Mouse (Mus musculus): ENCODE data around the gene 4933428G20Rik. TPM values are rescaled to one million over a fixed set of nuclear protein-coding genes. Genes with fewer than 3 reads are reported as not detected.

The 4933428G20Rik gene
- total RNA-seq, 2 experiments from 2014 or later = 0.22 to 0.48 TPM

DNA sequence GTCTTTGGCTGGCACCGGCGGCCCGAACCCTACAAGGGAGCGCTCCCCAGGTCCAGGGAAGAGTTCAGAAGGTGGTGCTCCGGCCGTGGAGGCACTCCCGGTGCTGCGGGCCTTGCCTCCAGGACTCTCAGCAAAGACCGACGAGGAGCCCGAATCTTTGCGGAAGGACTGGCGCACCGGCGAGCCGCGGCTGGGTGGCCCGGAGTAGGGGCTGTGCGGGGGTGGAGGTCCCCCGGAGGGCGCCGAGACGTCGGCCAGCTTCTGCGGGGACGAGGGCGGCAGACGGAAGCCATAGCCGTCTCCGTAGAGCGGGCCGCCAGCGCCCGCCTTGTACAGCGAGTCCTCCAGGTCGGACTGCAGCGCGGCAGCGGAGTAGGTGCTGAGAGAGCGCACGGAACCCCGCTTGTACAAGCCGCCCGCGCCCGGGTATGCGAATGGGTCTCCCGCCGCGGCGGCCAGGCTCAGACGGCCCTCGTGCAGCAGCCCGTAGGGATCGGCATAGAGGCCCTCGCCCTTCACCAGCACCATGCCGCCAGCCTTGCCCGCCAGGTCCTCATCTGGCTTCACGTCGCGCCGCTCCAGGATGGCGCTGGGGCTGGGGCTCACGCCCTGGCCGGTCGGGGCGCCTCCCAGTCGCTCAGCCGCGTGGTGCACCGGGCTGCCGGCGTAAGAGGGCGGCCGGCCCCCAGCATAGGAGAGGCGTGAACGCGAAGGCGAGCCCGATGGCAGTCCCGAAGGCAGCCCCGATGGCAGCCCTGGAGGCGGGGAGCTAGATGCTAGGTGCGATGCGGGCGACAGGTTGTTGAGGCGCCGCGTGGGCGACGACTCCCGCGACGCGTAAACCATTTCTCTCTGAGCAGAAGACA is 34.5 kb upstream of the 4933428G20Rik start:
- peak in 1 of 2 experiments; percentile 82 for DNase-seq (ENCODE audit: low spot score in 2 of 2)
- intact Hi-C loops (cut with DNase I) = no loop called here

DNA sequence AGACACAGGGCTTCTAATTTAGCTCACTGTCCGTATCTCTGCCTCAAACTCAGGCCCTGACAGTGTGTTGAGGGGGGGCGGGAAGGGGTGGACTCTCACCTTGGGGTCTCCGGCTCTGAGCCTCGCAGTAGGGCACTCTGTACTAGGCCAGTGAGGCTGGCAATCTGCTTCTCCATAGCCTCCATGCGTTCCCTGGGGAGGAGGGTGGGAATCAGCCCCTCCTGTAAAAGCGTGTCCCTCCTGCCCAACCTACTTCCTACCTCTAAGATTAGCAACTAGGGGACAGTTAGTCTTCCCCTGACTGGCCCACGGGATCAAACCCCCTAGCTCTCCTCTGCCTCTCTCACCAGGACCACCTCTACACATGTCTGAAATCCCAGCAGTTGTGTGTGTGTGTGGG is 33.5 kb upstream of the 4933428G20Rik start:
- intact Hi-C loops (cut with DNase I) = loop anchor here (2.0 kb wide), 1 partner anchor 41 kb away; no protein-coding TSS in a partner anchor
- DNase-seq (ENCODE audit: low spot score in 2 of 2) = no peak

DNA sequence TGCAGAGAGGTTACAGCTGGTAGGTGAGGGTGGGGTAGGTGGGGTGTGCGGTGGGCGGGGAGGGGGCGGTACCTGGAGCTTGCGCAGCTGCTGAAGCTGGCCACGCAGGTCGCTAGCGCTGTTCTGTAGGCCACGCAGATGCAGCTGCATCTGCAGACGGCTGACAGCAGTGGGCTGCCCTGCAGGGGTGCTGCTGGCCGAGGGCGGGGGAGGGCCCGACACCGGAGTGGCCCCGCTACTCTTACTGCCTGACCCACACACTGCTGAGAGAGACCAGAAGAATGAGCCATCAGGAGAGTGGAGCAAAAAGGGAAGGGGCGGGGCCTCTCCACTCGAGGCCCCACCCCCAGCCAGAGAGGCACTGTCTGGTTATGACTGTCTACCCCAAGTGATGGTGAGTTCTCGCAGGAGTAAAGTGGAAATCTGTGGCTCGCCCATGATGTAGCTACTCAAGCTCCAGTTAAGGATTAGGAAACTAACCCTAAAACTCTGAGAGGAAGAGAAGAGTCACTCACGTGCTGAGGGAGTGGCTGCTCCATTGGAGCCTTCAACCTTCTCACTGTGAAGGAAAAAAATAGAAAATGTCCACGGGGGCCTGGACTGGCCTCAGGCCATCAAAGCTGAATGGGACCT is 32.9 kb upstream of the 4933428G20Rik start:
- no peak for DNase-seq (ENCODE audit: low spot score in 2 of 2)
- intact Hi-C loops (cut with DNase I) = loop anchor here (2.0 kb wide), 1 partner anchor 42 kb away; no protein-coding TSS in a partner anchor

DNA sequence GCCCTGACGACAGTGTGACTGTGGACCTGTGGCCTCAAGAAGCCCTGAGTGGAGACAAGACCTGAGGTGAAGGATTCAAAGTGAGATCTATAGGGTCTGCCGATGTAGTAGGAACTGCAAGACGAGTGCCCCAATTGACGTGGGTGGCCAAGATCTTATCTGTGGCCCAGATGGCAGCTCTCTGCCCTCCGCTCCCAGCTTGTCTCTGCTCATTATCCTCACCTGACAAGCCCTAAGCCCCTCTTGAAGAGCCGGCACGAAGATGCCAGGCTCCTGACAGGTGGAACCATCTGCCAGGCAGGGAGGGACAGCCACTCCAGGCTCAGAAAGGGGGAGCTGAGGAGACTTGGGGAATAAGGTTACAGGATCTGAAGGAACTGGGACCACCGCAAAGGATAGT is 32.2 kb upstream of the 4933428G20Rik start:
- intact Hi-C loops (cut with DNase I) = loop anchor here (2.0 kb wide), 1 partner anchor 42 kb away; no protein-coding TSS in a partner anchor
- DNase-seq (ENCODE audit: low spot score in 2 of 2) = no peak

DNA sequence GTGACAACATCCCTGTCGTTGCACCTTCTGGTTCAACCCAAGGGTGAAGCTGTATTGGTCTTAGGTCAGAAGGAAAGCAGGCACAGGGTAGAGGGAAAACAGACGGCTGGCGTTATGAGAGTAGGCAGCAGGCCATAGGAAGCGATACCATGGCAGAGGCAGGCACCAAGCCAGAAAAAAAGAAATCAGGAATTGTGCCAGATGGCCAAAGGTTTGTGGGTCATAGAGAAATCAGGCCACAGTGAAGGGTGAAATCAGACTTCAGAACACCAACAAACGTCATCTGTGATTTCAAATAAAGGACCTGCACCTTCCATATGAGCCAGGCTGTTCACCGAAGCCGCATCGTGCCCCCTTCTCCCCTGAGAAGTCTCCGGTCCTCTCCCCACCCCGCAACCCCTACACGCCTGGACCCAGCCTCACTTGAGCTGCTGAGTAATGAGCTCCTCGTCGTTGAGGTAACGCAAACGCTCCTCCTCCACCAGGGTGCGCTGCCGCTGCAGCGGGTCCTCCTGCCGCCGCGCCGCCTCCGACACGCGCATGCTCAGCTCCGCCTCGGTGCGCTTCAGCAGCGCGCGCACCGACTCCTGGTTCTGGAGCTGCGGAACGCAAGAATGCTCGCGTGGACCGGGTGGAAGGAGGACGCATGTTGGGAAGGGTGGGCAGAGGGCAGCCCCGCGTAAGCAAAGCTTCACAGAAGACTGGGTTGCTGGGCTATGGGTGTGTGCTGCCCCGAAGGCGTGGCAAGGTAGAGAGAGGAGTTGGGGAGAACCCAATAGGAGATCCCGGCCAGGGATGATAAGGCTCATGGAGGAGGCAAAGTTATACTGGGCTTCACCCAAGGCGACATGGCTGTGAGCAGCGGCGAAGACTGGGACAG is 31.5 kb upstream of the 4933428G20Rik start:
- DNase-seq (ENCODE audit: low spot score in 2 of 2) = peak; percentile 91 to 93
- intact Hi-C loops (cut with DNase I) = loop anchor here (1.0 to 2.0 kb wide), 2 partner anchors 43 to 91 kb away; no protein-coding TSS in a partner anchor

DNA sequence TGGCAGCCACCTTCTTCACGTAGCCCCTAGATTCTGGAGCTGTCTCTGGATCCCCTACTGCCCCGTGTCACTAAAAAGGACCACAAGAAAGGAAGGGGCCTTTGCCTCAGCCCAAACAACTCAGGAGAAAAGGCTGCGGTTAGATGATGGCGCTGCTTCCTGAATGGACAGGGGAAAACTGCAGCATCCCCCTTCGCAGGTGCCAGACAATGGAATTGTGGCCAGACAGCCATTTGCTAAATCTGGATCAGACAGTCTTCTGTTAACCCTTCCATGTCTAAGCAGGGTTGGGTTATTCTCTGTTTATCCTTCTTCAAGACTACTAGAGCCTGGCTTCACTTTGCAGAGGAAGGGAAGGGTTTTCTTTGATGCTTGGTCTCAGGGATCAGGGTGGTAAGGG is 30.8 kb upstream of the 4933428G20Rik start:
- intact Hi-C loops (cut with DNase I) = loop anchor here (1.0 kb wide), 1 partner anchor 91 kb away; no protein-coding TSS in a partner anchor
- DNase-seq (ENCODE audit: low spot score in 2 of 2) = no peak

DNA sequence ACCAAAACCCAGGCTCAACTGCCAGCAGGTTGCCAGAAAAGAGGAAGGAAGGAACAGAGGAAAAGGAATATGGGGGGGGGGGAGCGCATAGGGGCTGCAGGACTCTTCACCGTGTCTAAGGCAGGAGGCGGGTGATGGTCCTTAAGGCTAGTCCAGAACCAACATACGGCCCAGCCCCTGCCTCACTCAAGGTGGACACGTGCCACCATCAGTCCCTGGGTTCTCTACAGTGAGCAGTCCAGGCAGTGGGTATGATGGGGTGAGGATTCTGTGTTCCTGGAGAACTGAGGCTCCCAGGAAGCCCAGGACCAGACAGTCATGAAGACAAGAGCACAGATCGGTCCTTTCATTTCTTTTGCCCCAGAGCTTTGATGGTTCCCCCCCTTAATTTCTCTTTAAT is 29.9 kb upstream of the 4933428G20Rik start:
- intact Hi-C loops (cut with DNase I) = no loop called here
- no peak for DNase-seq (ENCODE audit: low spot score in 2 of 2)

DNA sequence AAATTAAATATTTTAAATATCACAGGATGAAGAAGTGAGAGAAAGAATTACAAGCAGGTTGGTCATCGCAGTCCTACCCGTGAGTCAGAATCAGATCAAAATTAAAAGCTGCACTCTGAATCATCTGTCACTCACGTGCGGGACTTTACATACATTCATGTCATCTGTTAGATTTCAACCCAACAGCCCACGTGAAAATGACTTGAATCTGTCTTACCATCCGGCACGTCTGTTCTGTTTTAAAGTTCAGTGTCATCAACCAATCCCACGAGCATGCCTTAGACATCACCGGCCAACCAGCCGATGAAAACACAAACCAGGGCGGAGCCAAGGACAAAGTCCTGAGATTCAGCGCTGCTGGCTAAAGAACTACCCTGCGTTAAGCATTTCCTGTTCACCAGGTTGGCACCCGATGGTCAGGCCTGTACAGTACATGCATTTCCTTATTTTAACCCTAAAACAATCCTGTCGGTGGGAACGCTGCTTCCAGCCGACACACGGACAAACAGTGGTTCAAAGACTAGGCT is 28.2 kb upstream of the 4933428G20Rik start:
- DNase-seq (ENCODE audit: low spot score in 2 of 2) = no peak
- intact Hi-C loops (cut with DNase I) = no loop called here

DNA sequence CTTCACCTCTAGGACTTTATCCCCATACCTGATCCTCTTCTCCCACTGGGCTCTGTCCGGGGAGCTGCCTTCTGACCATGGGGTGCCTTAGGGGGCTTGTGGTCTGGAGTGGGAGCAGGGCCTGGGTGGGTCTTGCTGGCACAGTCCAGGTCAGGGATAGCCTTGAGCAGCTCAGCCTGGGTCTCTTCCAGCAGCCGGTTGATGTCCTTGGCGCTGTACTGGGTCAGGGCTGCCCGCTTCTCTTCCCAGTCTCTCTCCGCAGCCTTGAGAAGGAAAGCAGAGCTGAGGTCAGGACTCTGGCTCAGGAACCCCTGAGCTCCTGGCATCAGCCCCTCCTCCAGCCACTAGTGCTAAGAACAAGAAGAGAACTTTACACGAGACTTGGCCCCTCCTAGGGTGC is 25.2 kb upstream of the 4933428G20Rik start:
- intact Hi-C loops (cut with DNase I) = no loop called here
- no peak for DNase-seq (ENCODE audit: low spot score in 2 of 2)

DNA sequence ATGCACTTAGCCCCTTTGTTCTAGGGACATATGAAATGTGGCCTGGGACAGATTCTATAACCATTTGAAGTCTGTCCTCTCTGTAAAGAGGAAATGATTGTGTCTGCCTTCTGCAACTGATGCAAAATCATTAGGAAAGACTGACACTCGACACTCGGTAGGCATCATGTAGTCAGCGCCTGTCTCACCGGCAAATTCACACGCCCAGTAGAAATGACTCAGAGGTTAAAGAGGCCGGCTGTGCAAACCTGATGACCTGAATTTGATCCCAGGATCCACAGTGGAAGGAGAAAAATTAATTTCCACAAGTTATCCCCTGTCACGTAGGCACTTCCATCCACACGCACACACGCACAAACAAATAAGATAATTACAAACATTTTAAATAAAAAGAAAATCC is 24.2 kb upstream of the 4933428G20Rik start:
- DNase-seq (ENCODE audit: low spot score in 2 of 2) = no peak
- intact Hi-C loops (cut with DNase I) = no loop called here

DNA sequence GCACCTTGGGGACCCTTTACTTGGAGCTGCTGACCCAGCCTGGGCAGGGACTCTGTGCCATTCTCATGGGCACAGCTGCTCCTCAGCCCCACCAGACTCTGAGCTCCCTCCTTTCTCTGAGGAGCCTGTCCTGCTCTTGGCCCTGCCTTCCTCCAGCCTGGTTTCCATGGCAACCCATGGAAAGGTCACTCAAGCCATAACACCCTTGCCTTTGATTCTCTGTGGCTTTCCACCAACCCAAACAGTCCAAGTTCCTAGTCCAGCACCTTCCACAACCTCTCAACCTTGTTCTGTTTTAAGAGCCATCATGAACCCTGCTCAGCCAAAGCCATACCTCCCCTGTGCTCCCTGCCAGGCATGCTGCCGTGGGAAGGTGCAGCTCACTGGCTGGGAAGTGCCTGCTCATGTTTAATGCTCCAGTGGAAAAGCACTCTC is 23.7 kb upstream of the 4933428G20Rik start:
- no peak for DNase-seq (ENCODE audit: low spot score in 2 of 2)
- intact Hi-C loops (cut with DNase I) = no loop called here

DNA sequence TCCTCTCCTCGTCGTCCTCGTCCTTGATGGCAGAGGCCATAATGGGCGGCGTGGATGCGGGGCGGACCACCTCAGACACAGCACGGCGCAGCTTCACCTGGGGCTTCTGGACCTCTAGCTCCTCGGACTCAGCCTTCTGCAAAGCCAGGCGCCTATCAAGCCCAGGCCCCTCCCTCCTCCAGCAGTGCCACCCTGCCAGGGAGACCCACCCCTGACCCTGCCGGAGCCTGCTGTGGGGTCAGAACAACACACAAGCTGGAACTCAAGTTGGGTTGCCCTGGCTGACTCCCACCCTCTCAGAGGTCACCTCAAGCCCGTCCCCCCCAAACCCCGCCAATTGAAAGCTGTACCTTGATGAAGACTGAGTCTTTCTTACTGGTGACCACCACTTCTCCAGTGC is 23.0 kb upstream of the 4933428G20Rik start:
- DNase-seq (ENCODE audit: low spot score in 2 of 2) = no peak
- intact Hi-C loops (cut with DNase I) = no loop called here

DNA sequence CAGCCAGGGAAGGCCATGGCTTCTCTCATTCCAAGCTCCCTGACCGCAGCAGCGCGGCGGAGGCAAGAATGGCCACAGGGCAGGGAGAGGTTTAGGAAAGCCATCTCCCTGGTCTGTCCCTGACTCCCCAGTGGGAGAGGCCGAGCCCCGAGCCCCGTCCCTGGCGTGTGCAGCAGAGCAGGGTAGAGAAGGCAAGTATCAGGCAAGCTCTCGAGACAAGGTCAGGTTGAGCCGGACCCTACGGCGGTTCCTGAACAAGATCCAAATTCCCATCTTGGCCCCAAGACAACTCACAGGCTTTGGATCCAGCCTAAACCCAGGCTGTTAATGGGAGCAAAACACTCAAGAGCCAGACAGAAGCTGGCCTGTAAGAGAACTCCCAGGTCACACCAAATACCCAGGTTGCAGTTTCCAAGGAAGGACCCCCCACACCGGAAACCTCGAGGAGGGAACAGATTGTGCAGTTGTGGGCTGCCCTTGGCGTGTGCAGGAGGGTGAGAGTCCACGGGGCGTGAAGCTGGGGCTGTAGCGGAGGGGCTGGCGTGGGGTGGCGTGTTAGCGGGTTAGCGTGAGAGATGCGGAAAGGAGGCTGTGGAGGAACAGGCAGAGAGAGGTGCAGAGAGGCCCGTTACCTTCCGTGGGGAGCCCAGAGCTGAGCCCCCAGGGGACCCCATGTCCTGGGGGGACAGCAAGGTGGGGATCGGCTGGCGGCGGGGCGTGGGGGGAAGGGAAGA is 21.8 kb upstream of the 4933428G20Rik start:
- DNase-seq (ENCODE audit: low spot score in 2 of 2) = no peak
- intact Hi-C loops (cut with DNase I) = no loop called here

DNA sequence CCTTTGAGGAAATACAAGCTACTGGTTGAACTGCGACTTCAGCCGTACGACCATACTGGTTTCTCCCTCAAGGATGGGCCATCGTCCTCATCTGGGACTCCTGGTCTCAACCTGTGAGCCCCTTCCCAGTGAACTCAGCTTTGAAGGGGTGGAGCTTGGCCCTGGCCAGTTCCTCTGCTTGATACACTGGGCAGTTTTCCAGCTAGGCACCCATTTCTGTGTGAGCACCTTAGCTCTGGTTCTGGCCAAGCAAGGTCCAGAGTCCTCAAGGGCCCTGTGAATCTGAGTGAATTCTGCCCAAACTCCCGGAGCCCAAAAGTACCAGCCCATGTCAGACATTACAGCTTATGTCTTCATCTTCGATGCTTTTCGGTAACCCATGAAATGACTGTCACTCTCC is 20.4 kb upstream of the 4933428G20Rik start:
- intact Hi-C loops (cut with DNase I) = no loop called here
- no peak for DNase-seq (ENCODE audit: low spot score in 2 of 2)

DNA sequence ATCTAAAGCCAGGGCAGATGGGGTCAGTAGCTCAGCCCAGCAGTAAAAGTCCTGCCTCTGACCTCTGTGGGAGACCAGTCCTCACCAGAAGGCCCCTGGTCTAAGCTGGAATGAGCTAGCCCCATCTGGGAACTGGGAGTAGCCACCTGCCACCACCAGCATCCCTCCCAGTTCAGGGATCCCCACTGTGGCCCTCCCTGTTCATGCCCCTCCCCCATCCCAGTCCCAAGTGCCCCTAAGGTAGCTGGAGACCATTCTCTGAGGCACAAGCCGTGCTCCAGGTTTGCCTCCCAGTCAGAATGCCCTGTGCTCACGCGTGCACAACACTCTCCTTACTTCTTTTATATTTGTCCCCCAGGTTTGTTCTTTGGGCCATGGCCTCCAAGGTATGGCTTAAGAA is 12.9 kb upstream of the 4933428G20Rik start:
- intact Hi-C loops (cut with DNase I) = no loop called here
- DNase-seq (ENCODE audit: low spot score in 2 of 2) = no peak

DNA sequence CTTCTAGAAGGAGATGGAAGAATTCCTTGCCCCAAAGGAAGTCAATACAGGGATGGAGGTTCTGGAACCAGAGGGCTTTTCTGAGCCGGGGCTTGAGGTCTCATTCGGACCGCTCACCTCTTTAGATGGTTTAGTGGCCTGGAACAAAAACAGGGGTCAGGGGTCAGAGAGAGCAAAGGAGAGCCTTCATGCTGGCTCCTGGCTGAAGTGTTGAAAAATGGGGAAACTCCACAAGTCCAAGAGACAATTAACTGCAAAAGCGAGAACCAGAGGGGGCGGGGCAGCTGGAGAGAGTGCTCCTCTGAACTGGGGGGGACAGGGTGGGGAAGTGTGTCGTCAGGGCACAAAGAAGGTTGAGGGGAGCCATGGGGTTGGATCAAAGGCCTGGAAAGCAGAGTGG is 12.4 kb upstream of the 4933428G20Rik start:
- DNase-seq (ENCODE audit: low spot score in 2 of 2) = no peak
- intact Hi-C loops (cut with DNase I) = no loop called here

DNA sequence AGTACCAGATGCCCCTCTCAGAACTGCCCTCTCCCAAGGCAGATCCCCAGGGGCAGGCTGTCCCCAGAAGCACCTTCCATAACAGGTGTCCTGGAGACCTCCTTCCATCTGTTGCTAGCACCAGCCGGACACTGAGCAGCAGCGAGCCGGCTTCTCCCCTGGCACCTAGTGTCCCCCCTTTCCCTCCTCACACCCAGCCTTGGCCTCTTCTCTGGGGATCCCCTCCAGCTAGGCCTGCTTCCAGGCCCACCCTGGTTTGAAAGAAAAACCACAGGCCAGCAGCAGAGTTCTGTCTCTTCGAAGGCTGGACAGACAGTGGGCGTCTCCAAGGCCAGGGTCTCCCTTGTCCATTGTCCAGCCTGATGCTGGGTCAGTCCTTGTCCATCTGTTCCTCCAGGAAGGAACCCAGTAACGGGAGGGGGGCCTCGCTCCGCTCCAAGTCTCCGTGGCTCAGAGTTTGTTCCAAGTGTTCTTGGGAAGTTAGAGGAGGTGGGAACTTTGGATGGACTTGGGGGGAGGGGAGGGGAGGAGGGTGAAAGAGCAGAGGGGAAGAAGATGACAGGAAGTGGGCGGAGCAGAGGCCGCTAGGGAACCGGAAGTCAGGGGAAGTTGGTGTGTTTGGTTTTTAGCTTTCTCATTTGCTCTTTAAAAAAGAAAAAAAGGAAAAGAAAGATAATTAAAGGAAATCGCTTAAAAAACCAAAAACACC is 11.7 kb upstream of the 4933428G20Rik start:
- intact Hi-C loops (cut with DNase I) = no loop called here
- no peak for DNase-seq (ENCODE audit: low spot score in 2 of 2)

DNA sequence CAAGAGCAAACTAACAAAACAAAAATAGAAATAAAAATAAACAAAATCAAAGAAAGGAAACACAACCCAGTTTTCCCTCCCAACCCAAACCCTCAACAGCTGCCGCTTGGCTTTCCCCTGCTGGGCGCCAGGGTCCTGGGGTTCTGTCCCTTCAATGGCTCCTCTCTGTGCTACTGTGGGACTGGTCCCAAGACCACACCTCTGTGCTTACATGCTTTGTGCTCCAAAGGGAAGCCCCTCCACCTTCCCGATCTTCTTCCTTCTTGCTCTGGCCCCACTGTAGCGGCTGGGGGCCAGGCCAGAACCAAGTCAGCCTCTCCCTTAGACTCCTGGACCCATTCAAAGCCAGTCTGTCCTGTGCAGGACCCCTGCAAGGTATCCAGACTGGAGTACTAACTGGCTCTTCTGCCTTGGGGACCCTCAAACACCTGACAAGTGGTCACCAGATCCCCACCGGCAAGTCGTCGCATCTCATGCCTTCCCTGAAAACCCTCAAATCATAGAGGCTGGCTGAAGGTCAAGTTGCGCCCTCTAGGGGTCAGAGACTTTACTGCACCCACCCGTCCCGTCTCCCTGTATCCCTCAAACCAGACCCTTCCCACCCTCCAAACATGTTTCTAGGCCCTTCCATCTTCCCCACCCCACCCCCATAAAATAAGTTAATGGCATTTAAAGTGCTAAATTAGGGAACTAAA is 11.0 kb upstream of the 4933428G20Rik start:
- intact Hi-C loops (cut with DNase I) = no loop called here
- DNase-seq (ENCODE audit: low spot score in 2 of 2) = no peak
